In genomic region chr12:36156101-36156636, GRCm38 (mm10) we compare ENCODE assay signal across 8 mouse cellular contexts. TPM values are rescaled to one million over a fixed set of nuclear protein-coding genes. Genes with fewer than 3 reads are reported as not detected.
DNase-seq lines count a peak whose midpoint lies in the region; ATAC-seq and TF ChIP-seq lines count a peak whose summit lies in the region.

No protein-coding gene starts in this region.

- intact Hi-C loops in heart, postnatal 25 days (cut with DNase I), result loop anchor here (5.0 kb wide), 2 partner anchors 44 to 129 kb away; no protein-coding TSS in a partner anchor

- no peak for TF ChIP-seq EP300 in ES-Bruce4 (IDR thresholded peaks at IDR 0.05; ENCODE audit: insufficient read depth, low read depth, low read length)

- TF ChIP-seq CTCF in ES-Bruce4 (IDR thresholded peaks at IDR 0.05; ENCODE audit: low read depth, low read length), result no peak
- no peak for TF ChIP-seq CTCF in small intestine, adult 2 months (IDR thresholded peaks at IDR 0.05; ENCODE audit: extremely low read depth, insufficient read length, insufficient replicate concordance, low read depth, low read length)

- no peaks in the 10 kb centered on the region for H3K27me3 ChIP-seq in heart, embryonic 14.5 days (ENCODE audit: control insufficient read depth, insufficient read depth, low read length)
- no peaks in the 10 kb centered on the region for H3K27me3 ChIP-seq in ES-Bruce4 (ENCODE audit: control insufficient read depth, insufficient read depth, low read length, poor library complexity, severe bottlenecking)
- H3K27me3 ChIP-seq in forebrain, embryonic 10.5 days (ENCODE audit: poor library complexity, severe bottlenecking), result no peaks in the 10 kb centered on the region
- no peaks in the 10 kb centered on the region for H3K27me3 ChIP-seq in liver, embryonic 11.5 days (replicated peaks; ENCODE audit: control insufficient read depth, insufficient read depth, low read length)
- H3K27me3 ChIP-seq in small intestine, adult 2 months (ENCODE audit: control insufficient read depth, insufficient read depth, low read length), result no peaks in the 10 kb centered on the region

- 0% methylated on average over 33 of the region's 33 CpGs for WGBS in heart, embryonic 14.5 days
- WGBS in forebrain, embryonic 10.5 days, result under 1% methylated on average over 33 of the region's 33 CpGs
- under 1% methylated on average over 33 of the region's 33 CpGs for WGBS in liver, embryonic 11.5 days
- WGBS in small intestine, adult 2 months, result under 1% methylated on average over 33 of the region's 33 CpGs

- H3K4me3 ChIP-seq in heart, embryonic 14.5 days (ENCODE audit: control insufficient read depth in 1 of 2, insufficient read depth in 1 of 2, low read depth in 1 of 2, low read length in 2 of 2), result peak overlapping the region; percentile 82 to 91
- H3K4me3 ChIP-seq in ES-Bruce4 (ENCODE audit: low read depth, low read length), result peak overlapping the region; percentile 96
- peak overlapping the region; percentile 90 for H3K4me3 ChIP-seq in forebrain, embryonic 10.5 days
- H3K4me3 ChIP-seq in liver, embryonic 11.5 days (ENCODE audit: low read depth, low read length), result peak overlapping the region; percentile 61
- H3K4me3 ChIP-seq in small intestine, adult 2 months (ENCODE audit: low read depth, low read length), result peak overlapping the region; percentile 97

- peak; percentile 28 for ATAC-seq in heart, embryonic 14.5 days (ENCODE audit: insufficient number of reproducible peaks, insufficient read depth, low FRiP score, low read depth)
- peak; percentile 57 for ATAC-seq in liver, embryonic 11.5 days (replicated peaks; ENCODE audit: low FRiP score)

- TF ChIP-seq POLR2A in ES-Bruce4 (IDR thresholded peaks at IDR 0.05; ENCODE audit: insufficient read depth, low read length), result no peak
- no peak for TF ChIP-seq POLR2A in small intestine, adult 2 months (IDR thresholded peaks at IDR 0.05; ENCODE audit: low read depth, low read length)

- H3K36me3 ChIP-seq in heart, embryonic 14.5 days (ENCODE audit: control insufficient read depth, insufficient read depth, low read length), result no peaks in the 10 kb centered on the region
- 0 out of 2 replicates have a peak, but pooled peaks cover 2% of the 10 kb centered on the region for H3K36me3 ChIP-seq in ES-Bruce4 (ENCODE audit: control insufficient read depth, insufficient read depth, low read length, poor library complexity, severe bottlenecking)
- H3K36me3 ChIP-seq in forebrain, embryonic 10.5 days (replicated peaks), result peaks cover 17% of the 10 kb centered on the region
- no peaks in the 10 kb centered on the region for H3K36me3 ChIP-seq in liver, embryonic 11.5 days (ENCODE audit: control insufficient read depth, insufficient read depth, low read length)
- H3K36me3 ChIP-seq in small intestine, adult 2 months (ENCODE audit: control insufficient read depth, insufficient read depth, low read length), result no peaks in the 10 kb centered on the region

- peaks cover 9 to 32% of the 10 kb centered on the region in 2 experiments for H3K4me1 ChIP-seq in heart, embryonic 14.5 days (ENCODE audit: control insufficient read depth in 2 of 2, insufficient read depth in 2 of 2, low read length in 2 of 2)
- peaks cover 2% of the 10 kb centered on the region for H3K4me1 ChIP-seq in ES-Bruce4 (ENCODE audit: control insufficient read depth, insufficient read depth, low read length)
- H3K4me1 ChIP-seq in forebrain, embryonic 10.5 days, result peaks cover 30% of the 10 kb centered on the region
- H3K4me1 ChIP-seq in liver, embryonic 11.5 days (replicated peaks; ENCODE audit: control insufficient read depth, insufficient read depth, low read length), result peaks cover 11% of the 10 kb centered on the region
- H3K4me1 ChIP-seq in small intestine, adult 2 months (ENCODE audit: control insufficient read depth, insufficient read depth, insufficient read length, low read length), result peaks cover 5% of the 10 kb centered on the region; the same call in 1 of the 2 replicates

- no peaks in the 10 kb centered on the region for H3K9me3 ChIP-seq in heart, embryonic 14.5 days (ENCODE audit: control insufficient read depth, low read length)
- no peaks in the 10 kb centered on the region for H3K9me3 ChIP-seq in ES-Bruce4 (replicated peaks; ENCODE audit: control insufficient read depth, insufficient read depth, low read length, poor library complexity, severe bottlenecking)
- no peaks in the 10 kb centered on the region for H3K9me3 ChIP-seq in forebrain, embryonic 10.5 days
- H3K9me3 ChIP-seq in liver, embryonic 11.5 days (ENCODE audit: control insufficient read depth, low read length), result no peaks in the 10 kb centered on the region

- peak overlapping the region; percentile 79 for H3K4me2 ChIP-seq in heart, embryonic 14.5 days (ENCODE audit: low read length)
- H3K4me2 ChIP-seq in liver, embryonic 11.5 days, result peak overlapping the region; percentile 81

- H3K27ac ChIP-seq in heart, embryonic 14.5 days (replicated peaks in 1 of 2; ENCODE audit: control insufficient read depth in 1 of 2, insufficient read depth in 1 of 2, low read depth in 2 of 2, low read length in 2 of 2), result peak overlapping the region; percentile 84 to 93
- H3K27ac ChIP-seq in ES-Bruce4 (ENCODE audit: insufficient read depth, low read length), result no peak overlapping the region
- peak overlapping the region; percentile 95 for H3K27ac ChIP-seq in forebrain, embryonic 10.5 days
- peak overlapping the region; percentile 70 for H3K27ac ChIP-seq in liver, embryonic 11.5 days (ENCODE audit: low read depth, low read length)
- H3K27ac ChIP-seq in small intestine, adult 2 months (ENCODE audit: insufficient read depth, low read depth, low read length), result peak overlapping the region; percentile 70

- peak overlapping the region; percentile 89 for H3K9ac ChIP-seq in heart, embryonic 14.5 days (ENCODE audit: low read length)
- peak overlapping the region; percentile 88 for H3K9ac ChIP-seq in ES-Bruce4 (ENCODE audit: low read depth, poor library complexity, severe bottlenecking)
- peak overlapping the region; percentile 78 for H3K9ac ChIP-seq in liver, embryonic 11.5 days (ENCODE audit: low read depth, low read length)

- DNase-seq in heart, postnatal 25 days (ENCODE audit: low spot score), result no peak
- no peak for DNase-seq in forebrain, embryonic 10.5 days (ENCODE audit: extremely low spot score, low spot score)
- no peak for DNase-seq in liver, embryonic 11.5 days (ENCODE audit: low spot score)
- no peak for DNase-seq in thymus, adult 18-20 months
- DNase-seq in ovary, postnatal 14 days (ENCODE audit: low spot score), result no peak

RNA-seq across cellular contexts. Expression of gene Ankmy2, which starts 0.7 kb away (rescaled TPM):
- 29.3 and 33.3 TPM in 2 replicates for polyA plus RNA-seq in heart, embryonic 14.5 days (2014; fragmentation: Nextera tagmentation; extraction: Ambion mirVana)
- 10 to 100 TPM; 15.5 to 17.1 TPM for total RNA-seq in heart, postnatal 25 days (2021)
- 20.1 and 25.1 TPM in 2 replicates for polyA plus RNA-seq in ES-Bruce4 (2011; ENCODE audit: insufficient read depth, insufficient read length, low read depth, missing spikeins)
- 21.4 and 23.8 TPM in 2 replicates for polyA plus RNA-seq in forebrain, embryonic 10.5 days (2016; fragmentation: Nextera tagmentation; extraction: Ambion mirVana)
- 24.2 TPM in 2 replicates for polyA plus RNA-seq in liver, embryonic 11.5 days (2014; fragmentation: Nextera tagmentation; extraction: Ambion mirVana)
- 3.4 and 5.5 TPM in 2 replicates for polyA plus RNA-seq in small intestine, adult 2 months (2012; rRNA removed)

RNA-seq across cellular contexts. Expression of gene Bzw2, which starts 1.7 kb away (rescaled TPM):
- polyA plus RNA-seq in heart, embryonic 14.5 days (2014; fragmentation: Nextera tagmentation; extraction: Ambion mirVana), result 225 and 227 TPM in 2 replicates
- 100 to 1,000 TPM; 181 to 182 TPM for total RNA-seq in heart, postnatal 25 days (2021)
- polyA plus RNA-seq in ES-Bruce4 (2011; ENCODE audit: insufficient read depth, insufficient read length, low read depth, missing spikeins), result 167 and 190 TPM in 2 replicates
- 269 and 276 TPM in 2 replicates for polyA plus RNA-seq in forebrain, embryonic 10.5 days (2016; fragmentation: Nextera tagmentation; extraction: Ambion mirVana)
- 181 and 200 TPM in 2 replicates for polyA plus RNA-seq in liver, embryonic 11.5 days (2014; fragmentation: Nextera tagmentation; extraction: Ambion mirVana)
- polyA plus RNA-seq in small intestine, adult 2 months (2012; rRNA removed), result 2.5 and 4.8 TPM in 2 replicates

Comparison
In these comparisons a context has a peak if more than half of its experiments do, and no peak if none do; other contexts are left out.
1. RNA of gene Bzw2, which starts 1.7 kb away (polyA plus RNA-seq): 269 to 276 TPM in forebrain, embryonic 10.5 days, 225 to 227 TPM in heart, embryonic 14.5 days, 167 to 190 TPM in ES-Bruce4 and 181 to 200 TPM in liver, embryonic 11.5 days; 2.5 to 4.8 TPM in small intestine, adult 2 months; every median in the first group is over 10 times any median in the second.
2. Peak in every context shown above with its lines, with median percentiles within 50 percentile points of each other: H3K4me3 ChIP-seq and H3K9ac ChIP-seq.